Mouse (Mus musculus) adrenal gland, postnatal 4 days (tissue): ENCODE results near the gene Zfp189. TPM values are rescaled to one million over a fixed set of nuclear protein-coding genes. Genes with fewer than 3 reads are reported as not detected.
"Not testable (repeated sequence)": the region's sequence is repeated elsewhere in the genome, so short reads cannot be mapped to it uniquely, and the experiment has no call there.

Experiments used
- DNase-seq, 2 experiments: peaks; one replicate each; pipeline ENCODE4 v3.0.0; 2021 to 2022; ENCODE audit warnings: low spot score in 2 of 2, mixed read lengths in 2 of 2
- long read RNA-seq, 2 experiments: library from polyadenylated mRNA; stranded (forward); transcript quantifications; one replicate each; pipeline ENCODE4 v2.0.0; 2021
- total RNA-seq, 2 experiments: library from RNA; stranded (reverse); gene quantifications; 2 replicates each; pipeline ENCODE4 v1.2.3; 2021

Zfp189 gene
- 1 to 10 TPM; 8.9 to 9.4 TPM for total RNA-seq
- long read RNA-seq, experiment 1, partial matches to known transcripts: 0 of 5 reads
- long read RNA-seq, experiment 1, other reads (novel, unspliced or antisense): 1 of 5 reads
- long read RNA-seq, experiment 2, transcript Zfp189-202 (3 exons, 2,965 nt): major isoform, 8 of 11 reads
- long read RNA-seq, experiment 2, partial matches to known transcripts: 0 of 11 reads
- long read RNA-seq, experiment 2, other reads (novel, unspliced or antisense): 1 of 11 reads

DNA sequence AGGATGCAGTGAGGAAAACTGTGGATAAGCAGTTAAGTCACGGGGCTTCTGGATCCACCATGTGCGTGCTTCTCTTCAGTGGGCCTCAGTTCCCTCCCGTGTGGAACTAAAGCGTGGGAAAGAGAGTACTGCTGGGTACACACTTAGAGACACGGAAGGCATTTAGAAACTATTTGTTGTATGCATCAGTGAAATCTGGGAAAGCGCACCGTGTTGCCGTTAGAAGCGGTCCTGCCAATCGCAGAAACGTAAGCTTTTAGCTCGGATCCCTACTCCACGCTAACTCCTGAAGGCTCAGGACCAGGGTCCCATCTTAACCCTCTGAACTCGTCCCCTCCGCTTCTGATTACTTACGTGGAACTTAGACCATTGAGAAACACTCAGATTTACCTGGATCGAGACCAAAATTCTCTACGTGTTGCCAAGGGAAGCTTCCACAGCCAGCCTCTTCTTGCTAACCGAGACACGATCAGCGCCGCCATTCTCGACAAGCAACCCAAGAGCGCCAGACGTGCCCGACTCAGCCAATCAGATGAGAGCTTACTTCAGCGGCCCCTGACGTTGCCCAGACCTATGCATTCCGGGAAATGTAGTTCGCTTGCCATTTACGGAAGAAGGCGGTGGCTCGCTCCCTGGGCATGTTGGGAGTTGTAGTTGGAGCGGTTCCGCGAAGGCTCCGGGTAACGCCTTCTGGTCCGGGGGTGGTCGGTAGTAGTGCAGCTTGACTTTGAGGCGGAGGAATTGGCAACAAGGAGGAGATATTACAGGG is at the start of gene Zfp189, which contains the start of gene Mrpl50:
Zfp189 (plus strand) TSS at position 605 of the 769 bp plus-strand sequence.
Mrpl50 (minus strand) TSS at position 522 of the 769 bp plus-strand sequence.
- DNase-seq: peak; percentile 56 to 81

- DNase-seq: no peak
These were observed 47.4 kb upstream of the Zfp189 start, which contains the start of gene Acnat1 for GRCm38 (mm10) chr4:49473435-49474100. Gene Acnat1, minus strand, starts transcription at chr4:49473912.

DNA sequence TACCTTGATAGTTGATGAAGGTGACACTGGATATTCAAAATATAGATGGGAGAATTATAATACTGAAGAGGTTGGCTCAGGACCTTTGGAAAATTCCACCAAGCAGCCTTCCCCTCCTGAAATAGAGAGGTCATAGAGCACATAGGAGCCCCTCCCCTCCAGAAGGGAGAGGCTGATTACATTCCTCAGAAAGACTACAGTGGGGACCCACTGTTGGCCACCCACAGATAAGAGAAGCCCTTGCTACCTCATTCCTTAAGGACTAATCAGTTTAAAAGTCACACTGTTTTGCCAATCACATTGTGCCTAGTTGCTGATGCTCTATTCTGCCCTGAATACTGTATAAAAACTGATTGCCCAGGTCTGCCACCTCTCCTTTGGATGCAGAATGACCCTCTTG is 46.4 kb upstream of the Zfp189 start:
- DNase-seq: no peak

GRCm38 (mm10) chr4:49478118-49478877 is 42.7 kb upstream of the Zfp189 start:
- no peak for DNase-seq

DNA sequence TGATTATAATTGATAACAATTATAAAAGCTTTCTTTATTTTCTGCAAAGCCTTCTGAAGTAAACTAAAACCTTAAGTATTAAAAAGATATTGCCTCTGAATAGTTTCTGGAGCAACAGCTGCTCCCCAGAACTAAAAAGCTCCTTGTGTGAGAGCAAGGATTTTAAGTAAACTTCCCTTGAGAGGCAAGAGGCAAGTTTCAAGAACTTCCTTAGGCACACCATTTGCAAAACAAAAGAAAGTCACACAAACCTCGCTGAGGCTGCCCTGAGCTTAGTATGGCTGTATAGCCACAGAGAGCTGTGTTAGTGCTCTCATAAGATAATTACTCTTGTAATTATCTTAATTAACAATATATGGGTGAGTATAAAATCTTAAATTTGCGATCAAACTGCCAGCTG is 41.9 kb upstream of the Zfp189 start:
- not testable (repeated sequence) for DNase-seq

DNA sequence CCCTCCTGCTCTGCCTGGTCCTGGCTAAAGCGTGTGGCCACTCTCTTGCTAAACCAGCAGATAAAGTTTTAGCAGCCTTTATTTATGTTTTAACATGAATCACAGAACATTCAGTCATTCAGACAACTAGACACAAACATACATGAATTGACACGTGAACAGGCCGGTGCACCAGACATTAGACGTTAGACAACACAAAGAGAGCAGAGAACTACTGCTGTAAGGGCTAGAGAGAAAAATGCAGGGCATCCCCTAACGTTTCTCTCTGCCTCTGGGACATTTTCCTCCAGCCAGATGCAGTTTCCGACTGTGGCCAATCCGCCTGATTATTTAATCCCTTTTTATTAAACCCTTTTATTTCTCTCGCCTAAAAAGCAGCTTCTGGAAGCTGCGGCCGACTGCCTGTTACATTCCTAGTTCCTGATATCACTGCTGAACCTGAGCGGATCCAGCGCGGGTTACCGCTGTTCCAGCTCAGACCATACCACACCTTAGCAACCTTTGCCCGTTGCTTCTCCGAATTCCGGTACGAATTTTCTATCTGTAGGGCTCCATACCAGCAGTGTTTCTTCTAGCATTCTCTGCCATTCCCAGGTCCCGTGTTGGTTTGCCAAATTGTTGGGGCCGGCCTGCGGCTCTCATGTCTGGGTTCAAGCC is 40.7 kb upstream of the Zfp189 start:
- DNase-seq: no peak

DNA sequence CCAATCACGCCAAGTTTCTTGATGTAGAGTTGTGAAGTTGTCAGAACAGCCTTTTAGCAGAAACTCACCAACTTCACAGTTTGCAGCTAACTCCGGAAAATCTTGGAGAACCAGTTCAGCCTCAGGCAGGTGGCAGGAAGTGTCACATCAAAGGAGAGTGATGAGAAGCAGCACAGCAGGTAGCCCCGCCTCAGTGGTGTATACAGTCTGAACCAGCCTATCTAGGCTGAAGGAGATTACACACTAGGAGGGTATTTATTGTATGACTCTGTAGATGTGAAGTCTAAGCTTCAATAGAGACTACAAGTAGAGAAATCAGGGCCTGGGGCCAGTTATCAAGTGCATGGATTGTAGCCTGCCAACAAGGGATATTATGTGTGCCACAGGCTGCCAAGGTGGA is 40.1 kb upstream of the Zfp189 start:
- no peak for DNase-seq

DNA sequence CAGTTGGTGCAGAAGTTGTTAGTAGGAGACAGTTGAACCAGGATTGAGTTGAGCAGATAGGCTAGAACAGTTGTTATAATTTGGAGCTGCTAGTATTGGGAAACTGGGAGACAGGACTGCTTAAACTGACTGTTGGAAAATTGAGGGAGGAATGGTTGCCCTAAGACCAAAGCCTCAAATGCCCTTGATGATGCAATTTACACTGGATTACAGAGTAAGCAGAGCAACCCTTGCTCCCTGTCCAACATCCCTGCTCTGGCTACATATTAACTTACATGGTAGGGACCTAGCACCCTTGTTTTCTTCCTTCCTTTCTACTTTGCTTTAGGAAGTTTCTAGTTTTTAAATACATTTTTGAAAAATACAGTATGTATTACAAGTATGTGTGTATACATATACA is 35.5 kb upstream of the Zfp189 start:
- no peak for DNase-seq

DNA sequence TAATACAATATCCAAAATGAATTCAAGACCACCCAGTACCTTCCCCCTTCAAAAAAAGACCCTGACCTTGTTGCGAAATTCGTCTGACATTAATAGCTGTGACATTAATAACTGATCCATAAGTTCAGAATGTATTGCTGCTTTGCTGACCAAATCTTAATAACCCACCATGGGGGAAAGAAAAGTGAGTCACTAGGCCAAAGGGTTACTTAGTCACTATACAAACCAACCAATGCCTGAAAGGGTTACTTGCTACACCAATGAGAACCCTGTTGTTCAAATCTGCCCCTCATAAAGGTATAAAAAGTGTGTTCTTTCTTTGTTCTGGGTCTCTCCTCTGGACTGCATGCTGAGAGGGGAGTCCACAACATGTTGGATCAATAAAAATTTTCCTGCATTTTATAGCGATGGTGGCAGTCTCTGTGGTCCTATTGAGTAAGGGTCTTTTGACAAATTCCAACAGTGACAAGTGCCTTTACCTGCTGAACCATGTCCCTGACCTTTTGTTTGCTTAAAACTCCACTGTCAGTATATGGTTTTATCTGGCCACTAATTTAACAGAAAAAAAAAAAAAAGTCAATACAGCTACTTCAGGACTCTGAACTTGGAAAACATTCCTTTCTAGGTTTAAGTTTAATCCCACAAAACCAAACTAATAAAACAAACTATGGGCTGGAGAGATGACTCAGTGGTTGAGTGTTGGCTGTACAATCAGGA is 34.9 kb upstream of the Zfp189 start:
- DNase-seq: not testable (repeated sequence)

DNA sequence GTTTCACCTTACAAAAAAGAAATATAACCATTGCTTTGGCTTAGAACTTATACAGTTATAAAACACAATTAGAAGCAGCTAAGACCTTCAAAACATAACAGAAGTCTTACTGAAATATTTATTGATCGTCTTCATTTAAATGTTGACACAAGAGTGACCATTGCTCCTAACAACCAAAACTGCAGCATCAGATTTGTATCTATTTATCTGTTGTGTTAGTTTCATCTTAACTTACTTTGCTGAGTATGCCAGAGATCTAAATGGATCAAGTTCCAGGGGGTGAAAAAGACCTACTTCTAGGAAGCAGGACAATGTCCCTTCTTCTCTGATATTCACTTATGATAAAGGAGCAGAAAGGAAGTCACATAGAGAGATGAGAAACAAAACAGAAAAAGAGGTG is 17.4 kb upstream of the Zfp189 start:
- no peak for DNase-seq

DNA sequence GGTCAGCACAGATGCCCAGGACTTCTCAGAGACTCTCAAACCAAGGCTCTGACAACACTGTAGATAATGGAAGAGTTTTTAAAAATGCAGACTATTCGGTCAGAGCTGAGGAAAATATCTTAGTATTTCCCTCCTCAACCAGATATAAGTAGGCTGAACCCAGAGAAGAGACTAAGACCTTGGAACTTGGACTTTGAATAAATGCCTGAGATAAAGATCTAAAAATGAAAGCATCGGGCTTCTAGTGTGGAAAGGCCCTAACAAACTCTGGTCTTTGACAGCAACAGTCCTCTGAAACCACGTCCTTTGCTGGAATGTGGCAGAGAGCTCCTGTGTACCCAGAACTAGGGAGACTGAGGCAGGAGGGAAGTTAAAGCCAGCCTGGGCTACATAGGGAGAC is 14.6 kb upstream of the Zfp189 start, which contains the start of gene Baat:
Baat (minus strand) TSS at position 172 of the 400 bp plus-strand sequence.
- no peak for DNase-seq

DNA sequence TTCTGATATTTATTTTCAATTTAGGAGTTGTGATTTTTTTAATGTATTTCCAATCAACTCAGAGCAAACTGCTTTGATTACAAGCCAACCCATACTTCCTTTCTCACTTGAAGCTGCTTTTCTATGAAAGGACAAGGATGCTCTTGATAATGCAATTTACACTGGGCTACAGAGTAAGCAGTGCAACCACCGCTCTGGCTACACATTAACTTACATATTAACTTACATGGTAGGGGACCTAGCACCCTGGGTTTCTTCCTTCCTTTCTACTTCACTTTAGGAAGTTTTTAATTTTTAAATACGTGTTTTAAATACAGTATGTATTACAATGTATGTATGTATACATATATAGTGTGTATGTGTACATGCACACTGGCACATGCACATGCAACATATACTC is 11.8 kb upstream of the Zfp189 start:
- no peak for DNase-seq

GRCm38 (mm10) chr4:49510236-49510835 is 10.6 kb upstream of the Zfp189 start:
- not testable (repeated sequence) for DNase-seq

- DNase-seq: no peak
These were observed 8.3 kb upstream of the Zfp189 start for GRCm38 (mm10) chr4:49512636-49513035.

DNA sequence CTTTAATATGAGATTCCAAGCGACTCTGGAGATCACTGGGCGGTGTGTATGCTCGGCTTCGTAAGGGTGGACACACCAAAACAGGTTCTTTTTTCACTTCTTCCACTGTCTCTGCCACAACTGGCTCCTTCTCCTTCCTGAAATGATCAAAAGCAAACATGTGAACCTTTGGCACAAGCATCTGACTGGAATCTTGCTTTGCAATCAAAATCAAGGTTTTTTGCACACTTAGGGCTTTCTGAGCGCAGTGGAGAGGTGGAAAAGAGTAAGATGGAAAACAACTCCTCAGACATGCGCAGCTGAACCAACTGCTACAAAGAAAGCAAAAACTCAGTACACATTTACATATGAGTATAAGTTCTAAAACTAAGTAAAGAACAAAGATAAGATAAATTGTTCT is 6.5 kb upstream of the Zfp189 start:
- DNase-seq: no peak

GRCm38 (mm10) chr4:49519476-49519875 is 1.5 kb upstream of the Zfp189 start:
- DNase-seq: no peak

DNA sequence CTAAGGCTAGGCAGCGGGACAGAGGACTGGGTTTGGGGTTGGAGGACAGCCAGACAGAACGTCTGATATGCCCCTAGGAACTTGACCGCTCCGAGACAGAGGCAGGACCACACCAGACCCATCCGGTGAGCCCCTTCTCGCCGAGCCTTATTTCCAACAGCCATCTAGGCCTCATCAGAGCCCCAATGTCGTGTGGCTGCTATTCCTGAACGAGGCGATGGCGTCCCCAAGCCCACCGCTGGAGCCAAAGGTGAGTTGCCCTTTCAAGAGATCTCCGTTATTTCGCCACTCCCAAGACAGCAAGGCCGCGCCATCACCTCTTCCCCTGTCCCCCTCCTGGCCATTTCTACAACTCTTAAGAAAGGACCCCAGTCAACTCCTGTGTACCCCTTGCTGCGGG is 370 bp downstream of the Zfp189 start:
- DNase-seq: no peak

DNA sequence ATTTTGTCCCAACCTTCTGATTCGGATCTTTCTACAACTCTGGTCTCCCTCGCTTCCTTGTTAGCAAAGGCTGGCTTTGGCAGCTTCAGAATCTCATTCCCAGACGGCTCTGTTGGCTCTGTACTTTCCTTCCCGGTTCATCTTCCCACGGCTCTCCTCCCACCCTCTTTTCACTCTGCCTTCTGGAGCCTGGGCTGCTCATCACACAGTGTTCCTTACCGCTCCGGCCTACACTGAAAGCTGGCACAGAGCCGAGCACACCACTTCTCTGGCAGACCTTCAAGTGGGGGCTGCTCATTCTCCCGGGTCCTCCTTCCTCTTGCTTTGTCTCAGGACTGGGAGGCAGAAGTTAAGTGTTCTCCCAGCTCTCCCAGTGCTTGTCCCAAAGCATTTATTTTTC is 1.6 kb downstream of the Zfp189 start:
- DNase-seq: no peak

- no peak for DNase-seq
These were observed 14.1 kb downstream of the Zfp189 start for GRCm38 (mm10) chr4:49535036-49535435.
